Mouse (Mus musculus) liver, embryonic 11.5 days (tissue): ENCODE results near the gene Slc2a4. TPM values are rescaled to one million over a fixed set of nuclear protein-coding genes. Genes with fewer than 3 reads are reported as not detected.
"Not testable (repeated sequence)": the region's sequence is repeated elsewhere in the genome, so short reads cannot be mapped to it uniquely, and the experiment has no call there.

Source experiments
- ATAC-seq: fragments of 200-750 bp; cut with Nextera tagmentation; replicated peaks from 2 replicates; pipeline ENCODE4 v1.8.0; 2017; ENCODE audit warnings: moderate number of reproducible peaks, mild to moderate bottlenecking, moderate TSS enrichment, moderate library complexity; ENCODE audit not compliant: low FRiP score
- DNase-seq: peaks from one replicate; pipeline ENCODE4 v3.0.0-alpha.2; 2017; ENCODE audit warnings: low spot score
- H3K27ac ChIP-seq: fragments of 300-500 bp; sonication (generic); 2 replicates; pipeline ENCODE4 v1.5.1; 2014; ENCODE audit warnings: mild to moderate bottlenecking, low read depth, low read length, control low read depth
- H3K27me3 ChIP-seq: fragments of 300-500 bp; sonication (generic); replicated peaks from 2 replicates; pipeline ENCODE4 v1.6.1; 2014; ENCODE audit warnings: low read length, mixed read lengths; ENCODE audit not compliant: control insufficient read depth, insufficient read depth
- H3K36me3 ChIP-seq: fragments of 300-500 bp; sonication (generic); 2 replicates; pipeline ENCODE4 v1.6.1; 2014; ENCODE audit warnings: mild to moderate bottlenecking, low read length, moderate library complexity, mixed read lengths; ENCODE audit not compliant: control insufficient read depth, insufficient read depth
- H3K4me1 ChIP-seq: fragments of 300-500 bp; sonication (generic); replicated peaks from 2 replicates; pipeline ENCODE4 v1.6.1; 2014; ENCODE audit warnings: low read length, mixed read lengths; ENCODE audit not compliant: control insufficient read depth, insufficient read depth
- H3K4me2 ChIP-seq: fragments of 300-500 bp; sonication (generic); 2 replicates; pipeline ENCODE4 v1.6.1; 2014; ENCODE audit warnings: mild to moderate bottlenecking, control low read depth, moderate library complexity
- H3K4me3 ChIP-seq: fragments of 300-500 bp; sonication (generic); 2 replicates; pipeline ENCODE4 v1.5.1; 2014; ENCODE audit warnings: low read depth, low read length, control low read depth
- H3K9ac ChIP-seq: fragments of 300-500 bp; sonication (generic); 2 replicates; pipeline ENCODE4 v1.6.1; 2014; ENCODE audit warnings: low read depth, low read length, control low read depth
- H3K9me3 ChIP-seq: fragments of 300-500 bp; sonication (generic); 2 replicates; pipeline ENCODE4 v1.6.1; 2016; ENCODE audit warnings: low read length, inconsistent platforms, mixed read lengths; ENCODE audit not compliant: control insufficient read depth
- WGBS: fragments of 180-500 bp; shearing (Covaris S2); extraction: QIAGEN DNeasy Blood & Tissue Kit; methylation state at CpG from one replicate; pipeline ENCODE4 v1.1.7; 2014; 5-methylcytosine and 5-hydroxymethylcytosine counted together
- polyA plus RNA-seq: library from polyadenylated mRNA; unstranded; fragments of >200 nt; fragmentation: Nextera tagmentation; extraction: Ambion mirVana; gene quantifications from 2 replicates; pipeline ENCODE4 v1.2.1, GENCODE M21; 2014

Slc2a4 gene
- polyA plus RNA-seq, 1 experiment from 2014 or later: 7.0 TPM

- WGBS: 37% methylated on average over 7 of the region's 7 CpGs
- not testable (repeated sequence) for H3K27me3 ChIP-seq, H3K9me3 ChIP-seq, DNase-seq, H3K9ac ChIP-seq, ATAC-seq
- Histone ChIP-seq H3K27ac (peak overlapping the region; percentile 96), H3K4me3 (peak overlapping the region; percentile 94), H3K4me1 (peaks cover 43% of the 10 kb centered on the region), H3K36me3 (peaks cover 44% of the 10 kb centered on the region), H3K4me2 (peak overlapping the region; percentile 96)
These were observed 31.2 kb downstream of the Slc2a4 start for GRCm38 (mm10) chr11:69916652-69917378.

- H3K27me3 ChIP-seq: no peaks in the 10 kb centered on the region
- peak overlapping the region; percentile 96 for H3K4me2 ChIP-seq
- WGBS: 29% methylated on average over 5 of the region's 5 CpGs
- H3K27ac ChIP-seq: peak overlapping the region; percentile 96
- H3K4me1 ChIP-seq: peaks cover 43% of the 10 kb centered on the region
- H3K9me3 ChIP-seq: no peaks in the 10 kb centered on the region
- H3K4me3 ChIP-seq: peak overlapping the region; percentile 94
- DNase-seq: peak; percentile 61
- peak overlapping the region; percentile 90 for H3K9ac ChIP-seq
- H3K36me3 ChIP-seq: peaks cover 52% of the 10 kb centered on the region
- ATAC-seq: peak; percentile 64
These were observed 32.0 kb downstream of the Slc2a4 start for GRCm38 (mm10) chr11:69915667-69916627.

GRCm38 (mm10) chr11:69914917-69915430 lies 33.0 kb downstream of the Slc2a4 start:
- DNase-seq: no peak
- H3K4me2 ChIP-seq: peak overlapping the region; percentile 96
- peak overlapping the region; percentile 94 for H3K4me3 ChIP-seq
- peaks cover 43% of the 10 kb centered on the region for H3K4me1 ChIP-seq
- WGBS: 28% methylated on average over 9 of the region's 9 CpGs
- peak overlapping the region; percentile 90 for H3K9ac ChIP-seq
- peaks cover 60% of the 10 kb centered on the region for H3K36me3 ChIP-seq
- no peaks in the 10 kb centered on the region for H3K9me3 ChIP-seq
- H3K27me3 ChIP-seq: no peaks in the 10 kb centered on the region
- H3K27ac ChIP-seq: peak overlapping the region; percentile 96
- ATAC-seq: no peak

DNA sequence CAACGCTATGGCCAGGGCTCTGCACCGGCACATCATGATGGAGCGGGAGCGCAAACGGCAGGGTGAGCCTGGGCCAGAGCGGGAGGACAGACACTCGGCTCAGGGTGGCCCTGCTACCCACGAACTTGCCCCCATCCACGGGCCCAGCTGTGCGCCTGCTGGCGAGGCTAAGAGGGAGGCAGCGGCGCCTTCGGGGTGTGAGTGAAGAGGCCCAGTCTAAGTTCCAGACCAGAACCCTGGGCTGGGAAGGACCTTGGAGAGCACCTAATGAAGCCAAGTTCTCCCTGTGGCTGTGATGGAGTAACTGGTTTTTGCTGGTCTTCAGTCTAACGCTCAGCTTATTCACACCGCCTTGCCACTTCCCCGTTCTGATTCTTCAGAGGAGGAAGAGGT lies 33.6 kb downstream of the Slc2a4 start:
- ATAC-seq (no peak; the same call in 1 of the 2 replicates), DNase-seq (no peak)
- H3K36me3 ChIP-seq: peaks cover 66% of the 10 kb centered on the region
- H3K4me1 ChIP-seq: peaks cover 42% of the 10 kb centered on the region
- H3K4me3 ChIP-seq: peak overlapping the region; percentile 94
- peak overlapping the region; percentile 96 for H3K27ac ChIP-seq
- 2% methylated on average over 17 of the region's 17 CpGs for WGBS
- H3K4me2 ChIP-seq: peak overlapping the region; percentile 96
- peak overlapping the region; percentile 90 for H3K9ac ChIP-seq
- no peaks in the 10 kb centered on the region for H3K27me3 ChIP-seq
- H3K9me3 ChIP-seq: no peaks in the 10 kb centered on the region

DNA sequence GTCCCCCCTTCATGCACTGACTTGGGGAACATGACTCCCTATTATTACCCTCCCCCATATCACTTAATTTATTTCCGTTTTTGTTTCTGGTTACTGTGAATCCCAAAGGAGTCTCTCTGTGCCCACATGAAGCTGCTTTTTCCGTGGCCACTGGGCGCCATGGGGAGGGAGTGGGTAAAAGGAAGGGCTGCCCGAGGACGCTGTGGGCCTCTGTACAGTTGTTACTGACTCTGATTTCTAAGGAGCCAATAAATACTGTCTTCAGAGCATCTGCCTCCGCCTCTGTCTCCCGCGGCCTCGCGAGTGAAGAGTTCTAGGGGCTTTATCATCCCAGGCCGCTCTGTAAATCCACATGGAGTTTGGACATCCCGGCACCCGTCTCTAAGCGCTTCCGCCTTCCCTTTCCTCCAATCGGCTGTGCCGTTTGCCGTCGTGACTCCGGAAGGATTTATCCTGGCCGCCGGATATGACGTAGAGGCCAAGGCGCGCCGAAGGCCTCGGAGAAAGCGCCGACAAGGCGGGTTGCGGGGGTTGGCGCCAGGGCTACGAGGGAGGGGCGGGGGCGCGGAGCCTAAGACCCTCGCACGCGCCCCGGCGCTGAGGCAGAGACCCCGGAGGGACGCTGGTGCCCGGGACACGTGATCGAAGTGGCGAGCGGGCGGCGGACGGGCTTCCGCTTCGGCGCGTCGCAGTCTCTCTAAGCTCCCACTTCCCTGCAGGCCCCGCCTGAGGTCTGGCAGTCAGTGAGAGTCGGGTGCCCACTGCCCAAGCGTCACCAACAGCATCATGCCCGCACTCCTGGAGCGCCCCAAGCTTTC lies 34.2 kb downstream of the Slc2a4 start, which contains the start of gene Gps2:
Gps2 (plus strand) TSS at position 335 of the 818 bp plus-strand sequence.
- Histone ChIP-seq H3K9ac (peak within 1 kb of the TSS; percentile 90), H3K4me3 (peak within 1 kb of the TSS; percentile 94), H3K9me3 (no peaks in the 10 kb centered on the region), H3K4me1 (peaks cover 36% of the 10 kb centered on the region), H3K4me2 (peak within 1 kb of the TSS; percentile 96), H3K36me3 (peaks cover 67% of the 10 kb centered on the region), H3K27ac (peak within 1 kb of the TSS; percentile 96), H3K27me3 (no peaks in the 10 kb centered on the region)
- DNase-seq: peak; percentile 93
- 2% methylated on average over 59 of the region's 61 CpGs for WGBS
- ATAC-seq: peak; percentile 72

DNA sequence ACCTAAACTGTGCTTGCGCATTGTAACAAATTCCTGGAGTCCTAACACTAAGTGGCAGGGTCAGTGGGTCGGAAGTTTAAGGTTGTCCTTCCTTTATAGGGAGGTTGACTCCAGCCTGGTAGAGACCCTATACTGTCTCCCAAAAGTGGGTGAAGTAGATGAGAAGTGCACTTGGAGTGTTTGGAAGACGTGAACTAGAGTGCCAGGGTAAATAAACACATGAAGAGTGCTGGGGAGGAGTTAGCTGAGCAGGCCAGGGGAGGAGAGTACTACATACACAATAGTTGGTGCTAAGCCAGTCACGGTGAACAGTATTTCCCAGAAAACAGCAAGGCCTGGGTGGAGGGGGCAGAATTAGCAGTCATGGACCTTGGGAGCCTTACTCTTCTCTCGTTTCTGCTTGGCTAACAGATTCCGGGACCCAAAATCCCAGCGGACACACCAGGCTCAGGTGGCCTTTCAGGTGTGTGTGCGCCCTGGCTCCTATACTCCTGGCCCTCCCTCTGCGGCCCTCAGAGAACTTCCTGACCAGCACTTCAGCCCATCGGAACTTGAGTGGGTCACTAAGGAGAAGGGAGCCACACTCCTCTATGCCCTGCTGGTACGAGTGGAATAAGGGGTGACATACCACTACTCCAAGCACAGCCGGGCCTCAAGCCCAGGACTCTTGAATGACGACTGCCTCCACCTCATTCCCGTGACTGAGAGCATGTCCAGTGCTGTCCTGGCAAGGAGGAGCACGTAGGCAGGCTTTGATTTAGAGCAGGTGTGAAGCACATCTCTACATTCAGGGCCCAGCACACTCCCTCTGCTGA lies 35.1 kb downstream of the Slc2a4 start:
- no peak for DNase-seq
- H3K27me3 ChIP-seq: no peaks in the 10 kb centered on the region
- no peak for ATAC-seq
- no peaks in the 10 kb centered on the region for H3K9me3 ChIP-seq
- H3K27ac ChIP-seq: peak overlapping the region; percentile 96
- H3K4me3 ChIP-seq: peak overlapping the region; percentile 94
- peaks cover 68% of the 10 kb centered on the region for H3K36me3 ChIP-seq
- H3K4me1 ChIP-seq: peaks cover 27% of the 10 kb centered on the region
- WGBS: 78% methylated on average over 15 of the region's 15 CpGs
- H3K4me2 ChIP-seq: peak overlapping the region; percentile 96
- peak overlapping the region; percentile 90 for H3K9ac ChIP-seq

- no peak for ATAC-seq
- Histone ChIP-seq H3K27ac (no peak overlapping the region), H3K27me3 (no peaks in the 10 kb centered on the region), H3K9me3 (no peaks in the 10 kb centered on the region), H3K4me3 (no peak overlapping the region), H3K4me1 (peaks cover 18% of the 10 kb centered on the region), H3K9ac (no peak overlapping the region), H3K36me3 (peaks cover 68% of the 10 kb centered on the region), H3K4me2 (no peak overlapping the region)
- no peak for DNase-seq
- WGBS: 90% methylated on average over 6 of the region's 6 CpGs
These were observed 36.3 kb downstream of the Slc2a4 start for GRCm38 (mm10) chr11:69911701-69912100.
